Mouse (Mus musculus) liver, embryonic 15.5 days (tissue): ENCODE results near the gene Selenoo. TPM values are rescaled to one million over a fixed set of nuclear protein-coding genes. Genes with fewer than 3 reads are reported as not detected.

Experiments
- ATAC-seq: fragments of 200-750 bp; cut with Nextera tagmentation; 2 replicates; pipeline ENCODE4 v1.8.0; 2017; ENCODE audit warnings: moderate number of reproducible peaks, mild to moderate bottlenecking, moderate library complexity; ENCODE audit not compliant: insufficient read depth
- H3K27ac ChIP-seq: fragments of 300-500 bp; sonication (generic); replicated peaks from 2 replicates; pipeline ENCODE4 v1.5.1; 2015; ENCODE audit warnings: mild to moderate bottlenecking, inconsistent platforms
- H3K27me3 ChIP-seq: fragments of 300-500 bp; sonication (generic); 2 replicates; pipeline ENCODE4 v1.6.1; 2015; ENCODE audit warnings: mild to moderate bottlenecking, inconsistent platforms
- H3K36me3 ChIP-seq: fragments of 300-500 bp; sonication (generic); replicated peaks from 2 replicates; pipeline ENCODE4 v1.6.1; 2015; ENCODE audit warnings: moderate library complexity, mild to moderate bottlenecking, inconsistent platforms
- H3K4me1 ChIP-seq: fragments of 300-500 bp; sonication (generic); replicated peaks from 2 replicates; pipeline ENCODE4 v1.6.1; 2015; ENCODE audit warnings: inconsistent platforms
- H3K4me2 ChIP-seq: fragments of 300-500 bp; sonication (generic); 2 replicates; pipeline ENCODE4 v1.6.1; 2015; ENCODE audit warnings: moderate library complexity, mild to moderate bottlenecking, inconsistent platforms
- H3K4me3 ChIP-seq: fragments of 300-500 bp; sonication (generic); replicated peaks from 2 replicates; pipeline ENCODE4 v1.5.1; 2015; ENCODE audit warnings: mild to moderate bottlenecking, inconsistent platforms
- H3K9ac ChIP-seq: fragments of 300-500 bp; sonication (generic); 2 replicates; pipeline ENCODE4 v1.6.1; 2015; ENCODE audit warnings: moderate library complexity, mild to moderate bottlenecking, inconsistent platforms
- H3K9me3 ChIP-seq: fragments of 300-500 bp; sonication (generic); replicated peaks from 2 replicates; pipeline ENCODE4 v1.6.1; 2016; ENCODE audit warnings: inconsistent platforms
- WGBS: fragments of 180-500 bp; shearing (Covaris S2); methylation state at CpG from one replicate; pipeline ENCODE4 v1.1.7; 2015; ENCODE audit warnings: mixed read lengths; ENCODE audit not compliant: insufficient replicate concordance; 5-methylcytosine and 5-hydroxymethylcytosine counted together
- polyA plus RNA-seq: library from polyadenylated mRNA; unstranded; fragments of >200 nt; fragmentation: Nextera tagmentation; extraction: Ambion mirVana; gene quantifications from 2 replicates; pipeline ENCODE4 v1.2.1, GENCODE M21; 2015

The Selenoo gene
- polyA plus RNA-seq, 1 experiment from 2014 or later, result 9.3 TPM

DNA sequence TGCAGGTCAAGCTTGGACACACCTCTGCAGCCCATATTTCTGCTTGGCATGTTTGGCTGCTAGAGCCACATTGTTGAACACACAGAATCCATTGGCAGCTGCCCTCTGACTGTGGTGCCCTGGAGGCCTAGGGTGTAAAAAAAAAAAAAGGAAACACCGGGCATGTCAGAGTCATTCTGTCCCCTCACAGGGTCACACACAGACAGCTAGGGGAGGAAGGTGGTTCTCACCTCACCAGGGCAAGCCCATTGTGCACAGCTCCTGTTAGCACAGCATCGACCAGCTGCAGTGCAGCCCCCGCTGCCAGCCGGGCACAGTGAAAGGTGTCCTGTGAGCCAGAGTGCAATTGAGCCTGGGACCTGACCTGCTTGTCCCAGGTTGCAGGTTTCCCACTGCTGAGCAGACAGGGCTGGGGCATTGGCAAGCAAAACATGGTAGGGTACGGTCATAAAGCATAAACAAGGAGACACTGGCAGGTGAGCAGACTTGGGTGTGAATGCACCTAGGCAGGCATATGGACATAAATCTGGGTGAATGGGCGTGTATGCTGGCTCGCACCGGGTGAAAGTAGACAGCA is 38.6 kb downstream of the Selenoo start:
- Histone ChIP-seq H3K4me1 (peaks cover 27% of the 10 kb centered on the region), H3K4me3 (peak overlapping the region; percentile 74), H3K4me2 (peak overlapping the region; percentile 87), H3K27ac (no peak overlapping the region), H3K9me3 (no peaks in the 10 kb centered on the region), H3K36me3 (peaks cover 5% of the 10 kb centered on the region; the same call in 1 of the 2 replicates), H3K9ac (peak overlapping the region; percentile 69), H3K27me3 (peaks cover 21% of the 10 kb centered on the region)
- 76% methylated on average over 8 of the region's 8 CpGs for WGBS
- ATAC-seq, result no peak

GRCm38 (mm10) chr15:89128382-89129350 is 39.8 kb downstream of the Selenoo start, which contains the start of gene Hdac10:
TSS of gene Hdac10 (minus strand) at chr15:89128700.
- Histone ChIP-seq H3K27ac (peak within 1 kb of the TSS; percentile 87), H3K9me3 (no peaks in the 10 kb centered on the region), H3K9ac (peak within 1 kb of the TSS; percentile 69), H3K4me1 (peaks cover 21% of the 10 kb centered on the region), H3K27me3 (peaks cover 31% of the 10 kb centered on the region), H3K4me3 (peak within 1 kb of the TSS; percentile 74), H3K36me3 (peaks cover 5% of the 10 kb centered on the region; the same call in 1 of the 2 replicates), H3K4me2 (peak within 1 kb of the TSS; percentile 87)
- 4% methylated on average over 36 of the region's 36 CpGs for WGBS
- ATAC-seq, result peak; percentile 84

DNA sequence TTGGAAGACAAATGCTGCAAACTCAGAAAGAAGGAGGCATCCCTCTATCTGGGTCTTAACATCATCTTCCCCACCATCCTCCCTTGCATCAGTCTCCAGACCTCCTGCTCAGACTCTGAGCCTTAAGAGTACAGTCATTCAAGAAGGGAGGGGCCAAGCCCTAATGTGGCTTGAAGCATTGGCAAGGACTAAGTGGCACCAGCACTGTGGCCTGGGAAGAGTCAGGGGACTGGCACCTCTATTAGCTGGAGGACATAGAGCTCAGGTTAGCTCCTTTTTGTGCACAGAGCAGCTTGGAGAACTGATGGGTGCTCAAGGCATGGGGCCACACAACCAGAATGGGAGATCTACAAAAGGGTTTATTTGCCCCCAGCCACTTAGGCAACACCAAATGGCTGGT is 41.4 kb downstream of the Selenoo start:
- H3K4me3 ChIP-seq, result no peak overlapping the region
- H3K27ac ChIP-seq, result no peak overlapping the region
- H3K4me2 ChIP-seq, result no peak overlapping the region
- peaks cover 40% of the 10 kb centered on the region for H3K27me3 ChIP-seq
- H3K9me3 ChIP-seq, result no peaks in the 10 kb centered on the region
- ATAC-seq, result no peak
- H3K9ac ChIP-seq, result no peak overlapping the region
- peaks cover 5% of the 10 kb centered on the region; the same call in 1 of the 2 replicates for H3K36me3 ChIP-seq
- peaks cover 17% of the 10 kb centered on the region for H3K4me1 ChIP-seq

- no peak overlapping the region for H3K27ac ChIP-seq
- WGBS, result 22% methylated on average over 3 of the region's 3 CpGs
- no peaks in the 10 kb centered on the region for H3K9me3 ChIP-seq
- H3K4me3 ChIP-seq, result no peak overlapping the region
- no peaks in the 10 kb centered on the region for H3K36me3 ChIP-seq
- peaks cover 51% of the 10 kb centered on the region for H3K27me3 ChIP-seq
- H3K4me1 ChIP-seq, result peaks cover 17% of the 10 kb centered on the region
- no peak overlapping the region for H3K4me2 ChIP-seq
- no peak for ATAC-seq
- no peak overlapping the region for H3K9ac ChIP-seq
Measured at GRCm38 (mm10) chr15:89131316-89131715, 42.4 kb downstream of the Selenoo start.

- H3K4me1 ChIP-seq, result peaks cover 5% of the 10 kb centered on the region; the same call in 1 of the 2 replicates
- no peak overlapping the region for H3K27ac ChIP-seq
- ATAC-seq, result no peak
- no peak overlapping the region for H3K4me3 ChIP-seq
- no peaks in the 10 kb centered on the region for H3K36me3 ChIP-seq
- H3K9me3 ChIP-seq, result no peaks in the 10 kb centered on the region
- no peak overlapping the region for H3K4me2 ChIP-seq
- WGBS, result 67% methylated on average over 5 of the region's 5 CpGs
- no peak overlapping the region for H3K9ac ChIP-seq
- peaks cover 84% of the 10 kb centered on the region for H3K27me3 ChIP-seq
Measured at GRCm38 (mm10) chr15:89136461-89137155, 47.7 kb downstream of the Selenoo start.

GRCm38 (mm10) chr15:89137378-89138045 is 48.6 kb downstream of the Selenoo start:
- H3K4me1 ChIP-seq, result peaks cover 5% of the 10 kb centered on the region; the same call in 1 of the 2 replicates
- no peak overlapping the region for H3K4me3 ChIP-seq
- no peak overlapping the region for H3K4me2 ChIP-seq
- H3K36me3 ChIP-seq, result no peaks in the 10 kb centered on the region
- ATAC-seq, result no peak
- H3K9me3 ChIP-seq, result no peaks in the 10 kb centered on the region
- no peak overlapping the region for H3K9ac ChIP-seq
- 59% methylated on average over 11 of the region's 11 CpGs for WGBS
- H3K27me3 ChIP-seq, result peaks cover 89% of the 10 kb centered on the region
- H3K27ac ChIP-seq, result no peak overlapping the region

DNA sequence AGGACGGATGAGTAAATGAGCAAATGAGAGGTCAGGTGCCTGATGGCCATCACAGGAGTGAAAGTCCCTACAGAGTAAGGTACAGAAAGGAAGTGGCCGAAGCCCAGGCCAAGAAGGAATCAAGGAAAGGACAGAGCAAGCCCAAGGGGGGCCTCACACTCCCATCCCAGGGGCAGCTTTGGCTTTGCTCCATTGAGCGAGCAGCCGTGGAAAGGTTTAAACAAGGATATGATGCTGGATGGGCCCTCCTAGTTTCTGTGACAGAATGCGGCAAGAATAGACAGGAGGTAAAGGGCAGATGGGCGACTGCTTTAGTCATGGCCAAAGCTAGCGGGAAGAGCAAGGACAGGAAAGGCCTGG is 49.1 kb downstream of the Selenoo start:
- Histone ChIP-seq H3K4me1 (peaks cover 5% of the 10 kb centered on the region; the same call in 1 of the 2 replicates), H3K9ac (no peak overlapping the region), H3K9me3 (no peaks in the 10 kb centered on the region), H3K36me3 (no peaks in the 10 kb centered on the region), H3K4me3 (no peak overlapping the region), H3K4me2 (no peak overlapping the region), H3K27me3 (peaks cover 89% of the 10 kb centered on the region), H3K27ac (no peak overlapping the region)
- WGBS, result 62% methylated on average over 7 of the region's 7 CpGs
- ATAC-seq, result no peak

GRCm38 (mm10) chr15:89138531-89138930 is 49.6 kb downstream of the Selenoo start:
- H3K27ac ChIP-seq, result no peak overlapping the region
- 75% methylated on average over 6 of the region's 6 CpGs for WGBS
- H3K4me3 ChIP-seq, result no peak overlapping the region
- no peak overlapping the region for H3K4me2 ChIP-seq
- no peaks in the 10 kb centered on the region for H3K36me3 ChIP-seq
- no peak for ATAC-seq
- no peak overlapping the region for H3K9ac ChIP-seq
- H3K9me3 ChIP-seq, result no peaks in the 10 kb centered on the region
- H3K27me3 ChIP-seq, result peaks cover 90% of the 10 kb centered on the region
- H3K4me1 ChIP-seq, result peaks cover 5% of the 10 kb centered on the region; the same call in 1 of the 2 replicates

GRCm38 (mm10) chr15:89140048-89140658 is 51.3 kb downstream of the Selenoo start:
- Histone ChIP-seq H3K9me3 (no peaks in the 10 kb centered on the region), H3K4me2 (peak overlapping the region; percentile 57), H3K9ac (no peak overlapping the region), H3K27ac (no peak overlapping the region), H3K27me3 (peaks cover 98% of the 10 kb centered on the region), H3K36me3 (no peaks in the 10 kb centered on the region), H3K4me3 (peak overlapping the region; percentile 37), H3K4me1 (peaks cover 5% of the 10 kb centered on the region; the same call in 1 of the 2 replicates)
- WGBS, result 1% methylated on average over 53 of the region's 53 CpGs
- ATAC-seq, result peak; percentile 28; the same call in 1 of the 2 replicates

DNA sequence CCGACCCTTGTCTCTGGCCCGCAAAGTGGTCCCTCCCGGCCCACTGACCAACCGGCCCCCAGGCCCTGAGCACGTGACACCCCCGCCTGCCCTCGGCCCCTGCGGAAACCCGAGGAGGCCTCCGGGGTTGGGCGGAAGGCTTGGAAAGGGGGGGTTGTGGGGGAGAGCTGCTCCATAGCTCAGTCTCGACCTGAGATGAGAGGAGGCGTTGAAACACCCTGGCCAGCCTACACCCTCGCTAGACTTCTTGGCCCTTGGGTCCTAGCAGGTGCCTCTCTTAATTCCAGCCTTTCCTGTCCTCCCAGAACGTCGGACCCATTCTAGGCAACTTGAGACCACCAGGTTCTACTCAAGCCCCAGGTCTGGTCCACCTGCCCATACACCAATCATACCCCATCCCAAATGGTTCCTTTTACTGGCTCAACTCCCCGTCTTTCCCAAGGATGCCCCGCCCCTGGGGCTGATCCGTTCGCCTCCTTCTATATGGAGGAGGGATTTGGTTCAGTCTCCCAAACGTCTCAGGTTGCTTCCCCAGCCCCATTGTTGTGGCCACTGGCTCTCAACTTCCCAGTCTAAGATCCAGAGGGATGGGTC is 51.9 kb downstream of the Selenoo start, which contains the start of gene Mapk12:
Mapk12 (minus strand) TSS at position 45 of the 594 bp plus-strand sequence.
- Histone ChIP-seq H3K27me3 (peaks cover 98% of the 10 kb centered on the region), H3K9me3 (no peaks in the 10 kb centered on the region), H3K4me3 (peak within 1 kb of the TSS; percentile 37), H3K36me3 (no peaks in the 10 kb centered on the region), H3K27ac (no peak within 1 kb of the TSS), H3K4me2 (peak within 1 kb of the TSS; percentile 57), H3K9ac (no peak within 1 kb of the TSS), H3K4me1 (peaks cover 5% of the 10 kb centered on the region; the same call in 1 of the 2 replicates)
- 0 out of 2 replicates have a peak, but pooled peaks have one; percentile 9 for ATAC-seq
- 1% methylated on average over 21 of the region's 21 CpGs for WGBS
